Mouse (Mus musculus): Measurements from ENCODE around the gene Nfib.

Nfib gene

GRCm38 (mm10) chr4:82390545-82390944 lies 315.0 kb downstream of the Nfib start:
- DNase-seq (ENCODE audit: low spot score), result no peak

DNA sequence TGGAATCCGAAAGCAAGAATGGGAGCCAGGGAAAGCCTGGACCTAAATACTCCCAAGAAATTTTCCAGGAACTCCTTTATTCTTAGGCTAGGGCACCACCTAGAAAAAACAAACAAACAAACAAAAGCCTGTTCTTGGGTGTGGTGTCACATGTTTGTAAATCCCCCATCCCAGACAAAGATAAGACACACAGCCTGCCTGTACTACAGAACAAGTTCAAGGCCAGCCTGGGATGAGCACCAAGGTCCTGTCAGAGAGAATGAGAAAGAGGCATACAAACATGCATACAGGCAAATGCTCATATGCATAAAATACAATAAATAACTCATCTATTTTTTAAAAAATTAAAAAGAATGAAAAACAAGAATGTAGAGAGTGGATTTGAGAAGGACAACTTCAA lies 315.7 kb downstream of the Nfib start:
- DNase-seq (ENCODE audit: low spot score), result no peak

GRCm38 (mm10) chr4:82387620-82388019 lies 317.9 kb downstream of the Nfib start:
- DNase-seq (ENCODE audit: low spot score), result no peak

GRCm38 (mm10) chr4:82386222-82386993 lies 319.1 kb downstream of the Nfib start:
- DNase-seq (ENCODE audit: low spot score), result no peak

DNA sequence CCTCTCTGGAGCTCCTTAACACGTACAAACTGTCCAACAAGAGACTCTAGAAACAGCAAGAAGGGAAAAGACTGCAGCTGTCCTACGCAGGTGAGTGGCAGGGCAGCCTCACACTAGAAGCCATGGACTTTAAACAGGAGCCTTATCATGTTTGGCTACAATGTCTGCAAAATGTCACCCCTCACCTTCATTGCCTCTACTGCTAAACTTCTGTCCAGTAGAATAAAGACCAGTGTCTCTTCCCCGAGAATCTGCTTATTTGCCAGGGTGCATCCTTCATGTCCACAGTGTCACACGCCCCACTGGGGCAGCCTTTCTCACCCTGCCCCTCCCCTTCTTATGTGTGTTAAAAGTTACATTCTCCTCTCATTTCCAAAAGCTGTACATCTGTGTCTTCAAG lies 319.9 kb downstream of the Nfib start:
- no peak for DNase-seq (ENCODE audit: low spot score)

- no peak for DNase-seq (ENCODE audit: low spot score)
Observed at GRCm38 (mm10) chr4:82383991-82384731, 321.4 kb downstream of the Nfib start.

- DNase-seq (ENCODE audit: low spot score), result no peak
Observed at GRCm38 (mm10) chr4:82383346-82383745, 322.2 kb downstream of the Nfib start.

- no peak for DNase-seq (ENCODE audit: low spot score)
Observed at GRCm38 (mm10) chr4:82381786-82382185, 323.8 kb downstream of the Nfib start.

DNA sequence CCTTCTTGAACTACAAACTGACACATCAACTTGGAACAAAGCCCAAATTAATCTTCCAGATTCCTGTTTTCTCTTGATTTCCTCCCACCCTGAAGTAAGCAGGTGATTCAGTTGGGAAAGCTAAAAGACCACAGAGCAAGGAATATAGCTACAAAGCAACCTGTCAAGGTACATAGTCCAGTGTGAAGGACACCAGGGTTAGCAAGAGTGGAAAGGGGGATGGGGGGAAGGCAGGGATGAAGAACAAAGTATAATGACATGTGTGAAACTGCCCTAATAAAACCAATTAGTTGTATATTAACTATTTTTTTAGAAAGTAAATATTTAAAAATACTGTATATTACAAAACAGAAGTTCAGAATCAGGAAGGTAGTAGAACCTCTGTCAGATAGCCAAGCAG lies 325.0 kb downstream of the Nfib start:
- no peak for DNase-seq (ENCODE audit: low spot score)

DNA sequence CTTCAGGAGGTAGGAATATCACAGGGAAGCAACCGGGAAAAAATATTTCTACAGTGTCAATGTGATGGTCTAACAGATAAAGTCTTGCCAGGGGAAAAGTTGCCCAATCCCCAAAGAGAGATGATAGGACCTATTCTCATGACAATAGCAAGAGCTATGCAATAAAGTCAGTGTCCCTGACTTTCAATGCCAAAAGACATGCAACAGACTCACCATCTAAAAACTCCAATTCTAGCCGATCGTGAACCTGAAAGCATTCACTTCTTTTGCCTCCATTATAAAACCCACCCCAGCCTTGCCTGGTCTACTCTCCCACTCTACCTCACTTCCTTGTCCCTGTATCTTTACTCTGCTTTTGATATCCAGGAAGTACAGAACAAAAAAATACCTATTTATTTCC lies 327.5 kb downstream of the Nfib start:
- no peak for DNase-seq (ENCODE audit: low spot score)

- DNase-seq (ENCODE audit: low spot score), result no peak
Observed at GRCm38 (mm10) chr4:82377621-82378020, 327.9 kb downstream of the Nfib start.

DNA sequence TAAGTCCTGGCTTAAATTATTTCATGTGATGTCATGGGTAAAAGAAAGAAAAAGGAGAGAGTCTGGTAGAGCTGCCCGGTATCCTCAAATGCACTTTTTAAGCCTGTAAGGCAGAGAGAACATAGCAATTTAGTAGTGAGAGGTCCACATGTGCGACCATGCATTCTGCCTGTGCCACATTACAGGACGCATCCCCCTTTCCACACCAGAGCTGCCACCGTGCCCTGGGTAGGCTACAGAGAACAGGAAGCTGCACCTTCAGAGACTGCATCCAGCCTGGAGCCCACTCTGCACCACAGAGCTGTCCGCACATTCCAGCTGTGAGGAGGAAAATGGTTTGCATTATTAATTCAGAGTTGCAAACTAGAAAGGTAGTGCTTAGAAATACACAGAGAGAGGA lies 331.0 kb downstream of the Nfib start:
- DNase-seq (ENCODE audit: low spot score), result no peak

DNA sequence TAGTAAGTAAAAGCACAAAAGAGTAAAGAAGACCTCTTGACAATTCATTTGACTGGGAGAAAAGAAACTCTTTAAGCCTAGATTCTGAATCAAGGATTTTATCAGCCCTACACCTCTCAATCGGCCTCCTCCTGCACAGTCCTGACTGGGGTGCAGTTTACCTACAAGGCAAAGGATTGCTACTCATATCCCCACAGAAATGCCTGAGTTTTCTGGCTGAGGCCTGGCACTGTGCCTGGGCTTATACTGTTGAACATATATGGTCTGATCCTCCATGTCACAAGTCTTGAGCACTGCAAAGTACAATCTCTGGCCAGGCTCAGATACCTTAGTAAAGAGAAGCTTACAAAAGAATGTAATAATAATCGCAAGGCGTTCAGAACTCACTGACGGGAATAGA lies 333.3 kb downstream of the Nfib start:
- DNase-seq (ENCODE audit: low spot score), result no peak

GRCm38 (mm10) chr4:82371471-82371870 lies 334.1 kb downstream of the Nfib start:
- DNase-seq (ENCODE audit: low spot score), result no peak

GRCm38 (mm10) chr4:82369011-82369776 lies 336.4 kb downstream of the Nfib start:
- no peak for DNase-seq (ENCODE audit: low spot score)

DNA sequence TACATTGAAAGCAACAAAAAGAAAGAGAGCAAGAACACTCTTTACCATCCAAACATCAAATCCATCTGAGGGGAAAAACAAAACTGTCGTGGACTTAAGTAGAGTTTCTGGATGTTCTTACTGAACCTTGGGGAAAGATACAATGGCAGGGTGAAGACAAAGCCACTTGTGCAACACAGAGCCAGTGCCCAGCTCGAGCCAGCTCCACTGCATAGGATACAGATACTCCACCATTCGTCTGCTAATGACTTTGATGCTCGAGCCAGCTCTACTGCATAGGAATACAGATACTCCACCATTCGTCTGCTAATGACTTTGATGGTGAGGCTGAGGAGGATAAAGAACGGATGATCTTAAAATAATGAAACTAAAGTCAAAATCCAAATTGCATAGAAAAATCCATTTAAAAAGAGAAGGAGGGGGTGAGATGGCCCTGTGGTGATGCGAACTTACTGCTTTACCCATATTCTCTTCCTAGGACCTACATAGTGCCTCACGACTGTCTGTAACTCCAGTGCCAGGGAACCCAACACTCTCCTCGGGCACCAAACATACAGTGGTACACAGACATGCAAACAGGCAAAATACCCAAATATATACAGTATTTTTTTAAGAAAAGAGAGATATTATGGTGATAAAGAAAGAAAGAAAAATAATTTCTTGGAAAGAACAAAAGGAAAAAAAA lies 337.3 kb downstream of the Nfib start:
- DNase-seq (ENCODE audit: low spot score), result no peak

DNA sequence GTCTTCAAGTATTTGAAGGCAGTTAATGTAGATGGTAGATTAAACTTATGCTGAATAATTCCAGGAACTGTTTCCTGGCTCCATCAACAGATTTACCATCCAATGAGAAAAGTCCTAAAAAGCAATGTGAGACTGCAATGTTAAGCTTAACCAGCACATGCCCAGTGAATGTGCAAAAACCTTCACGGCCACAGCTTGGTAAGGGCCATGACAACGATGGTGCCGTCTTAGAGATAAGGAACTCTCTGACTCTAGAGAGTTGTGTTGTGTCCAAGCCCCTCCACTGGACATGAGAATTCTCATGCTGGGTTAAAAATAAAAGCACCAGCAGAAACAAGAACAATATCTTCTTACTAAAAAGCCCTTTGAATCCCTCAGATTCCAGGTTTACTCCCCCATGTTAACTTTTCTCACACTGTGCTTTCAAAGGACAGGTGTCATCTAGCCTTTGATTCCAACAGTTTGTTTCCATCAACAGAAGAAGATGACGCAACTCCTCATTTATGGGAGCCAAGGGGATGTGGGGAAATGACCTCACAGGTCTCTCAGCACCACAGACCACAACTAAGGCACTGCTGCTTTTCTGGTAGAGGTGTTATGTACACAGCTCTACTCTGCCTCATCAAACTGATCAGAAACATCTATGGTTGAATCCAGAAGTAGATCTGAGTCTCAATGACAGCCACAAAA lies 340.7 kb downstream of the Nfib start:
- DNase-seq (ENCODE audit: low spot score), result no peak

DNA sequence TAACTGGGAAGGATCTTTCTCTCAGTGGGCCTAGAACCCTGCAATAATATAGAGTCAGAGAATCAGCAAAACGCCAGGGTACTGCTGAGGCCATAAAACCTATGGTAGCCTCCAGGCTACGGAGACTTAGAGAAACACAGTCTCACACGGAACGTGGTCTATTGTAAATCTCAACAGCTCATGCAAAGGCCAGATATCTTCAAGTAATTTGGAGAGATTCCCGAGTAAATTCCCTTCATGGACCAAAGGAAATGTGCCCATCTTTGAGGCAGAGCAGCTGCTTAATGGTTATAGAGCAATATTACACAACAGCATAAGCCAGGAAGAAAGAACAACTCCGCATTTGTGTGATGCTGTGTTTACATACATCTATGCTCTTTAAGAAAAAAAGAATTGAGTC lies 341.6 kb downstream of the Nfib start:
- no peak for DNase-seq (ENCODE audit: low spot score)

GRCm38 (mm10) chr4:82362294-82362693 lies 343.3 kb downstream of the Nfib start:
- no peak for DNase-seq (ENCODE audit: low spot score)

- DNase-seq (ENCODE audit: low spot score), result no peak
Observed at GRCm38 (mm10) chr4:82360081-82360511, 345.5 kb downstream of the Nfib start.

GRCm38 (mm10) chr4:82359110-82359509 lies 346.4 kb downstream of the Nfib start:
- DNase-seq (ENCODE audit: low spot score), result no peak

DNA sequence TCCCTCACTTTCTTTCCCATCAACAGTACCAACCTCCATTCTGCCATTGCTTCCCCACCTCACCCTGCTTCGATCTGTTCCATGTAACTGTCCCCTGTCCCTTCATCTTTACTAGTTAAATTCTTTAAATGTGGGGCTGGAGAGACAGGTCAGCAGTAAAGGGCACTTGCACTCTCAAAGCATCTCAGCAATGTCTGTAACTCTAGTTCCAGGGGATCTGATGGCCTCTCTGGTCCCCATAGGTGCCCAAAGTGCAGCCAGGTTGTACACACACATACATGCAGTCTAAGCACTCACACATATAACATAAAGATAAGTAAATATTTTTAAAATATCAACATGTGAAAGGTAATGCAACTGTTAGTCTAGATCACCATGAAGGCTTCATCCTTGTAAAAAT lies 356.5 kb downstream of the Nfib start:
- no peak for DNase-seq (ENCODE audit: low spot score)
